Mouse (Mus musculus) layer of hippocampus, adult 8-10 months (tissue): Measurements from ENCODE around the gene Taok3. TPM values are rescaled to one million over a fixed set of nuclear protein-coding genes. Genes with fewer than 3 reads are reported as not detected.

Experiments used
- DNase-seq, 2 experiments: peaks; one replicate each; pipeline ENCODE4 v3.0.0; 2022; ENCODE audit warnings: low spot score in 2 of 2
- total RNA-seq, 4 experiments: library from RNA; stranded (reverse); gene quantifications; 2 replicates each; pipeline ENCODE4 v1.2.4; 2022

Taok3 gene
- total RNA-seq, 4 experiments from 2014 or later = 55.8 to 65.4 (median 61.2) TPM

GRCm38 (mm10) chr5:117178079-117178478 is 58.1 kb downstream of the Taok3 start:
- DNase-seq = no peak

DNA sequence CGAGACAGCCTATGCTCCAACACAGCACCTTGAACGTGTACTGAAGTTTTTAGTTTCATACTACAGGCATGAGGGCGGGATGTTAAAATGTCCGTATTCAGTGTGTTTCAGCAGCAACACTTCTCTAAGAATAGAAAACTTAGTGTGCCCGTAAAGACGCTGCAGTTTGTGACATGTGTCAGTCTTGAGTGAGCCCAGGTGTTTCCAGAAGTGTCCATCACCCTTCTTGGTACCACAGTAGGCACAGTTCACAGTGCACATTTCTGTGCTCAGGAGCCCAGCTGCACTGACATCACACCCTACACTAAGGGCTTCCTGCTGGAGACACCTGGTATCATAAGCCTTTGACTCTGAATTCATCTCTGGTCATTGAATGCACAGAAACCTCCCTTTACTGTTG is 58.6 kb downstream of the Taok3 start:
- DNase-seq = no peak

GRCm38 (mm10) chr5:117181921-117182320 is 62.0 kb downstream of the Taok3 start:
- no peak for DNase-seq

DNA sequence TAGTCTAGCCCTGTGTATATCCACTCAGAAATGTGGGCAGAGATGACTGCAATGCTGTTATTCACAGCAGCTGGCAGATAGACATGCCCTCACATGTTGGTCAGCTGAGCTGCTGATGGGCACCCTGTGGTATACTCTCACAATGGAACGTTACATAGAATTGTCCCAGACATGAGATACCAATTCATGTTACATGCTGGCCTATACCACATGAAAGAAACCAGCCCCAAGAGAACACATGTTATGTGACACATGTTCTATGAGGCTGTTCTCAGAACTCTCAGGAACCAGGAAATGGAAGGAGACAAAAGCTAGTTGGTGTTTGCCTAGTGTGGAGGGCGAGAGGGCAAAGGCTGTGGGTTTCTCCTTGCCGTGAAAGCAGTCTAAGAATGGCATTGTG is 62.5 kb downstream of the Taok3 start:
- no peak for DNase-seq

DNA sequence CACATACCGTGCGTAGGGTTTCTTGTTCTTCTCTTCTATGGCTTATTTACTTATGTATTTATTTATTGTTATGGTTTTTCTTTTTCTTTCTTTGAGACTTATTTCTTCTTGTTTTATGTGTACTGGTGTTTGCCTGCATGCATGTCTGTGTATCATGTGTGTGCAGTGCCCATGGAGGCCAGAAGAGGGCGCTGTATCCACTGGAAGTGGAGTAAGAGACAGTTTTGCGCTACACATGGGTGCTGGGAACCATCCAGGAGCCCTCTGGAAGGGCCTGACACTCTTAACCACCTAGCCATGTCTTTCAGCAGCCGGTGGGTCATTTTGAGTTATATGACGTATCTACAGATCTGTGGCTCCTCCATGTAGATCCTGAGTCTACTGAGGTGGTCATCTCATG is 64.9 kb downstream of the Taok3 start:
- no peak for DNase-seq

- DNase-seq = no peak
Observed at GRCm38 (mm10) chr5:117185673-117186072, 65.7 kb downstream of the Taok3 start.

DNA sequence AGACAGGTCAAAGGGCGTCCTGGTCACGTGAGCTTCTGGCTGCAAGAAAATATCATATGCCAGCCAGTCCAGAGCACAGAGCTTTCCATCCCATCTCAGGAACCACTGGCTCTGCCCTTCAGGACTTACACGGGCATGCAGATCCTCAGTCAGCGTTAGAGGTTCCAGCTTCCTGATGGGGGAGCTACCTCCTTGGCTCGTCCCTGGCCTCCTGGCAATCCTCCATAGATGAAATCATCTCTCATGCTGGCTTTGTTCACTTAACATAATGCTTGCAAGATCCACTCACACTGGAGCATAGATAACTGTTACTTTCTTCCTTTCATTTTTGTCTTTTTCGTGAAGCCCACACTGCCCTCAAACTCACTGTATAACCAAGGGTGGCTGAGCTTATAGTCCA is 72.1 kb downstream of the Taok3 start:
- no peak for DNase-seq

- no peak for DNase-seq
Observed at GRCm38 (mm10) chr5:117193748-117194147, 73.8 kb downstream of the Taok3 start.

DNA sequence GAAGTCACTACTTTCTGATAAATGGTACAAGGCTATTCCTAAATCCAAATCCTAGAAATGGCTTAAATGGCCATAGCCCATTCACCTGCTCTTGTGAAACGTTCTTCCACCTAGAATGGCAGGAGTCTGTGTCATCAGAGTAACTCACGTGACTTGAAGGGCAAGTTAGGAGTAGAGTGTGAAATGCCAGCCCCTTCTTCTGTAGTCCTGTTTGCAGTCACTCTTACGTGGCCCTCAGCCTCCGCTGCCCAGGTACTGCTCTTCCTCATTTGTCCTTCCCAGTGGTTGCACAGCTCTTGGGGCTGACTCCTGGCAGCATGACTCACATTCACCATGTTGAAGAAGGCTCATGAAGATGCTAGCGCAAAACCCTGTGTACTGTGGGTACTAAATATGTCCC is 74.7 kb downstream of the Taok3 start:
- DNase-seq = no peak

- DNase-seq = no peak
Observed at GRCm38 (mm10) chr5:117196551-117196950, 76.6 kb downstream of the Taok3 start.

DNA sequence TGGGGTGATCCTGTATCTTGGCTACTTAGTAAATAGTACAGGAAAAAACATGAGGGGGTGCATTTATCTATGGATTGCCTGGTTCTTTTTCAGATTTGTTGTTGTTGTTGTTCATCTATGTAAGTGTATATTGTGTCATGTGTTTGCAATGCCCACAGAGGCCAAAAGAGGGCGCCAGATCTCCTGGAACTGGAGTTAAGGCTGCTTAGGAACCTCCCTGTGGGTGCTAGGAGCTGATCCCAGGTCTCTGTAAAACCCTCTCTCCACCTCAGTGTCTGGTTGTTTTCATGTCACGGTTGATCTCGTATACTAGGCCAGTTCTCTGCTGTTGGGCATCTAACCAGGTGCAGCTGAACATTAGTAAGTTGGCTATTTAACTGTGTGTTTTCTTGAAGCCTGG is 78.5 kb downstream of the Taok3 start:
- no peak for DNase-seq

- peak in 1 of 2 experiments; percentile 15 for DNase-seq
Observed at GRCm38 (mm10) chr5:117207286-117207685, 87.4 kb downstream of the Taok3 start.

- no peak for DNase-seq
Observed at GRCm38 (mm10) chr5:117214016-117214415, 94.1 kb downstream of the Taok3 start.

DNA sequence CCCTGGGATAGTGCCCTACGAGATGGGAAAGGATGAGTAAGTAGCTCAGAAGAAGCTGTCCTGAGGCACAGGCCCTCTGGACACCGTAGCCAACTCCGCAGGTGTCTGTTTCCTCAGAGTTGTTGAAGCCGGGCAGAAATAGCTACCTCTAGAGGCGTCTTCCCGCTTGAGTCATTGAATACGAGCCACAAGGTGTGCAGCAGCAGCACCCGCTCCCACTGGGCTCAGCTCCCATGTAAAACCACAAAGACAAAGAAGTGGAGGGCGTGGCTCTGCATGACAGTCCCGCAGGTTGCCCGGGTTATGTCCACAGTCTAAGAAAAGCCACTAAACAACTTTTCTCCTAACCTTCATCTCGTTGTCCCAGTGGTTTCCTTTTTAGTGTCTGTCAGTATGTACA is 111.1 kb downstream of the Taok3 start:
- DNase-seq = no peak

GRCm38 (mm10) chr5:117236540-117236939 is 116.6 kb downstream of the Taok3 start:
- DNase-seq = no peak

- no peak for DNase-seq
Observed at GRCm38 (mm10) chr5:117239106-117239505, 119.2 kb downstream of the Taok3 start.

DNA sequence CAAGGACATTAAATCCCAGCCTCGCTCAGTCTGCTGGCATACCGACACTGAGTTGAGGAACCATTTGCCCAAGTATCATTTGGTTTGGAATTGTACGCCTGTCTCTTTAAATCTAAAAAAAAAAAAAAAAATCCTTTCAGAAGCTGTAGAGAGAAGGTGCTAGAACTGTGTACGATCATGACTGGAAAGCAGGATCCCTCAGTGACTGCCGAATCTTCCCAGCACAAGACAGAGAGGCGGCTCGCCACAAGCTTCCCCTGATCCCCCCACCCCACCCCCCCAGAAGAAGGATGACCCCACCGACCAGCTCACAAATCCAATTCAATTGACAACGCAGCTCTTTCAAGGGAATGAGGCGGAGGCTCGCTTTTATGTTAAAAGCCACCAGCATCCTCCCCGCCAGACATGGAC is 120.4 kb downstream of the Taok3 start:
- peak in 1 of 2 experiments; percentile 38 for DNase-seq

DNA sequence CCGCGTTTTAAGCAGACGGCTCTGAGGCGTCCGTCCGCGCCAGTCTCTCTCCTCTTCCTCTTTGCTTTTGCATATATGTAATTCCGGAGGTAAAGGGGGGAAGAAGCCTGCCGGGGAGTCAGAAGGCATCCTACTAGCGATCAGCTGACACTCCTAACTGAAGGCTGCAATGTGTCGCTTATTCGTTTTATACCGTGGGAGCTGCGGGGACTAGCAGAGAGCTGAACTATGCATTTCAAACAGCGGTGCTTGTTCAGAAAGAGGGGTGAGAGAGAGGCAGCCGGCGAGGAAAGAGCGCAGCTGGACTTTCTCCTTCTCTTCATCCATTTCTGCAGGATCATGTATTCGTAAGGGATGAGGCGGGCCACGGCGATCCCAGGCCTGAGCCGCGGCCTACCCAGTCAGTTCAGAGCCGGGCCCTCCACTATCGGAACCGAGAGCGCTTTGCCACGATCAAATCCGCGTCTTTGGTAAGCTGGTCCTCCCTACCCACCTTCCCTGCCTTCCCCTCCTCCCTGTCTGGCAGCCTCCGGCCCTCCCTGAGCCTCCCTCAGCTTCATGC is 120.9 kb downstream of the Taok3 start:
- DNase-seq = peak in 1 of 2 experiments; percentile 58

- peak in 1 of 2 experiments; percentile 58 for DNase-seq
Observed at GRCm38 (mm10) chr5:117241935-117242531, 122.1 kb downstream of the Taok3 start.

GRCm38 (mm10) chr5:117242671-117243478 is 122.9 kb downstream of the Taok3 start:
- DNase-seq = no peak

GRCm38 (mm10) chr5:117245170-117245569 is 125.2 kb downstream of the Taok3 start:
- no peak for DNase-seq

DNA sequence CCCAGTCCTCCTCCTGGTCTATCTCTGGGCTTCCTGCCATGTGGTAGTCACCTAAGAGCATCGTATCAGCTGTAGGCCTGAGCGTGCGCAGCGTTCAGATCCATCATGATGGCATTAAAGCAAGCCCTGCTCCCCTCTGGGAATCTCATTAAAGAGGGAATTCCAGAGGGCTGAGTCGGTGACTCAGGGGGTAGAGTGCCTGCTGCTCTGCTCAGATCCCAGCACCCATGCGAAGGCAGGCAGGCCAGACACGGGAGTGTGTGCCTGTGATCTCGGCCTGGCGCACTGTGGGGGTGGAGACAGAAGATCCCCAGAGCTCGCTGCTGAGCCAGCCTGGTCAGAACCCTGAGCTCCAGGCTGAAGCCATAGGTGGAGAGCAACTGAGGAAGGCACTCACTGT is 128.4 kb downstream of the Taok3 start:
- no peak for DNase-seq

DNA sequence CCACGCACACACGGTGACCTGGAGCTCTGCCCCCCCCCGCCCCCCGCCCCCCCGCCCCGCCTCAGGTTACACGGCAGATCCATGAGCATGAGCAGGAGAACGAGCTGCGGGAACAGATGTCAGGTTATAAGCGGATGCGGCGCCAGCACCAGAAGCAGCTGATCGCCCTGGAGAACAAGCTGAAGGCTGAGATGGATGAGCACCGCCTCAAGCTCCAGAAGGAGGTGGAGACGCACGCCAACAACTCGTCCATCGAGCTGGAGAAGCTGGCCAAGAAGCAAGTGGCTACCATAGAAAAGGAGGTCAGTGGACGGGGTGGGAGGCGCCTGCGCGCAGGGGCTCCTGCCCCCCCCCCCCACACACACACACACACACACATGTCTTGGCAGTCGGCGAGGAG is 130.9 kb downstream of the Taok3 start:
- DNase-seq = peak in 1 of 2 experiments; percentile 46
